Mouse (Mus musculus) myocyte (in vitro differentiated cells): ENCODE results near the gene Tmem174.

ENCODE experiments used
- E2F4 ChIP-seq: IDR thresholded peaks from one replicate; pipeline ENCODE4 v1.6.1; 2011; ENCODE audit warnings: mild to moderate bottlenecking, control low read depth, moderate library complexity; ENCODE audit not compliant: insufficient read depth
- MAX ChIP-seq: IDR thresholded peaks from one replicate; pipeline ENCODE4 v1.6.1; 2011; ENCODE audit warnings: low read depth, mild to moderate bottlenecking, control low read depth
- MYOD1 ChIP-seq, 3 experiments: IDR thresholded peaks; one replicate each; pipeline ENCODE4 v1.6.1; 2011; ENCODE audit warnings: control low read depth in 2 of 3, low read depth in 2 of 3, mild to moderate bottlenecking in 2 of 3, moderate library complexity in 1 of 3; ENCODE audit not compliant: insufficient read length in 2 of 3, control insufficient read depth in 1 of 3
- POLR2A ChIP-seq: IDR thresholded peaks from one replicate; pipeline ENCODE4 v1.6.1; 2011; ENCODE audit warnings: low read depth, mild to moderate bottlenecking, control low read depth, moderate library complexity; ENCODE audit not compliant: insufficient read length
- POLR2AphosphoS2 ChIP-seq: IDR thresholded peaks from one replicate; pipeline ENCODE4 v1.6.1; 2011; ENCODE audit warnings: low read depth, control low read depth; ENCODE audit not compliant: insufficient read length
- TCF3 ChIP-seq: IDR thresholded peaks from one replicate; pipeline ENCODE4 v1.6.1; 2011; ENCODE audit warnings: low read depth, control low read depth; ENCODE audit not compliant: insufficient read length
- USF1 ChIP-seq: IDR thresholded peaks from one replicate; pipeline ENCODE4 v1.6.1; 2011; ENCODE audit warnings: low read depth, mild to moderate bottlenecking, control low read depth, moderate library complexity

DNA sequence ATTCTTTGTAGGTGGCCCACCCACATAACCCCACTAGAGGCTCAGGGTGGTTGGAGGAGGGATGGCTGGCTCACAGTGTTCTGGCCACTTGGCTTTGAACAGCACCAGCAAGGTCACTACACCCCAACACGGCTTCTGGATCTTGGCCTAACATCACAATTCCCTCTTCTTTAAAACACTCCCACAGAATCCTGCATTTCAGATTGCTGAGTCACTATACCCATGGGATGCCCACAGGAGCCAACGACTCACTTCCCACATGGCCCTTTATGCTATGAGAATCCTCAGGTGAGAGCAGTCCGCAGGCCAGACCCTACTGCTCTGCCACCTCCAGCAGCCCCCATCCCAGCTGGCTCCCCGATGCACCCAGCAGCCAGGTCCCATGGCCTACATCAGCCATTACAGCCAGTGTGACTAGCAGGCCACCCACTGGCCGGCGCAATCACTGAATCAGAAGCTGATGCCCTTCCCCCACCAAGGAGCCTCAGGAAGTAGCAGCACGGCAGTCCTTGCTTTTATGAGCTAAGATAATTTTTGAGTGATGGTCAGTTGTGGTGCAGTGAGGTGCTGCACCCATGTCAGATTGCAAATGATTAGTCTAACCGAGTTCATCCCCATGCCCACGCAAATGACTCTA lies 4.8 kb downstream of the Tmem174 start:
- TF ChIP-seq POLR2A (no peak), MAX (no peak), E2F4 (no peak), MYOD1 (IDR thresholded peaks at IDR 0.05; ENCODE audit: control insufficient read depth in 1 of 3, insufficient read length in 2 of 3, low read depth in 2 of 3) (peak in 1 of 3 experiments; percentile 14), TCF3 (no peak), USF1 (no peak), POLR2AphosphoS2 (no peak)
